Mouse (Mus musculus) heart, postnatal 0 days (tissue): ENCODE results near the gene Traf2. TPM values are rescaled to one million over a fixed set of nuclear protein-coding genes. Genes with fewer than 3 reads are reported as not detected.
"Not testable (repeated sequence)": the region's sequence is repeated elsewhere in the genome, so short reads cannot be mapped to it uniquely, and the experiment has no call there.

Source experiments
- ATAC-seq: fragments of 200-750 bp; cut with Nextera tagmentation; 2 replicates; pipeline ENCODE4 v1.8.0; 2017; ENCODE audit warnings: low read depth, moderate number of reproducible peaks, moderate library complexity; ENCODE audit not compliant: insufficient read depth
- DNase-seq: peaks from one replicate; pipeline ENCODE4 v3.0.0-alpha.2; 2016; ENCODE audit warnings: low spot score
- H3K27ac ChIP-seq: fragments of 300-500 bp; sonication (generic); 2 replicates; pipeline ENCODE4 v1.5.1; 2014; ENCODE audit warnings: low read depth, mild to moderate bottlenecking
- H3K27me3 ChIP-seq: fragments of 300-500 bp; sonication (generic); 2 replicates; pipeline ENCODE4 v1.6.1; 2014; ENCODE audit warnings: low read length, mixed read lengths; ENCODE audit not compliant: control insufficient read depth, insufficient read depth
- H3K36me3 ChIP-seq: fragments of 300-500 bp; sonication (generic); replicated peaks from 2 replicates; pipeline ENCODE4 v1.6.1; 2014; ENCODE audit warnings: low read length, mixed read lengths; ENCODE audit not compliant: control insufficient read depth, insufficient read depth
- H3K4me1 ChIP-seq: fragments of 300-500 bp; sonication (generic); 2 replicates; pipeline ENCODE4 v1.6.1; 2014; ENCODE audit warnings: antibody characterized with exemption; ENCODE audit not compliant: control insufficient read depth, insufficient read depth
- H3K4me2 ChIP-seq: fragments of 300-500 bp; sonication (generic); 2 replicates; pipeline ENCODE4 v1.6.1; 2014; ENCODE audit warnings: low read depth, mild to moderate bottlenecking, low read length, moderate library complexity
- H3K4me3 ChIP-seq: fragments of 300-500 bp; sonication (generic); 2 replicates; pipeline ENCODE4 v1.5.1; 2014; ENCODE audit warnings: low read depth, low read length
- H3K9ac ChIP-seq: fragments of 300-500 bp; sonication (generic); replicated peaks from 2 replicates; pipeline ENCODE4 v1.6.1; 2014; ENCODE audit warnings: low read depth, low read length, mixed read lengths
- H3K9me3 ChIP-seq: fragments of 300-500 bp; sonication (generic); replicated peaks from 2 replicates; pipeline ENCODE4 v1.6.1; 2016; ENCODE audit warnings: low read length; ENCODE audit not compliant: control insufficient read depth
- CTCF ChIP-seq: IDR thresholded peaks from 2 replicates; pipeline ENCODE4 v1.5.1; 2016; ENCODE audit warnings: antibody characterized with exemption, control low read depth, low read depth
- EP300 ChIP-seq: IDR thresholded peaks from 2 replicates; pipeline ENCODE4 v1.6.1; 2016; ENCODE audit warnings: antibody characterized with exemption, low read depth
- WGBS: fragments of 180-500 bp; shearing (Covaris S2); extraction: QIAGEN DNeasy Blood & Tissue Kit; methylation state at CpG from one replicate; pipeline ENCODE4 v1.1.7; 2014; 5-methylcytosine and 5-hydroxymethylcytosine counted together
- polyA plus RNA-seq: library from polyadenylated mRNA; unstranded; fragments of >200 nt; fragmentation: Nextera tagmentation; extraction: Ambion mirVana; gene quantifications from 2 replicates; pipeline ENCODE4 v1.2.1, GENCODE M21; 2015
- total RNA-seq: library from RNA; depleted of rRNA; stranded (reverse); fragments of >200 nt; gene quantifications from 2 replicates; pipeline ENCODE4 v1.2.3, GENCODE M21; 2014; ENCODE audit warnings: low replicate concordance

Traf2 gene
- total and polyA plus RNA-seq, 2 experiments from 2014 or later: 6.3 to 15.8 TPM

DNA sequence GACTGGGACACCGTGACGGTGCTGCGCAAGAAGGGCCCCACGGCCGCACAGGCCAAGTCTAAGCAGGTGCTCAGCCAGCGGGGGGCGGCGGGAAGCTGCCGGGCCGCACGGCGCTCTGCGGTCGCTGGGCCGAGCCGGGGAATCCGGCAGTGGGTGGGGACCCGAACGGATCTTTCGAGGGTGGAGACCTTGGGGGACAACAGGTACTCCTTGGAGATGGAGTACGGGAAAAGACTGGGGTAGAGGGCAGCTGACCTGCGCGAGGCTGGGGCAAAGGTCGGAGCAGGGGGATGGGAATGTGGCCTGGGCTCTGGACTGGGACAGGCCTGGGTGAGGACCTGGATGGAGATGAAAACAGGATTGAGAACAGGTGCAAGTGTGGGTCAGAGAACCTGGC is 11.2 kb upstream of the Traf2 start:
- peak; percentile 18 for ATAC-seq
- Histone ChIP-seq H3K36me3 (peaks cover 30% of the 10 kb centered on the region), H3K9ac (peak overlapping the region; percentile 89), H3K27me3 (no peaks in the 10 kb centered on the region), H3K9me3 (no peaks in the 10 kb centered on the region), H3K27ac (peak overlapping the region; percentile 61), H3K4me3 (peak overlapping the region; percentile 84), H3K4me2 (peak overlapping the region; percentile 88), H3K4me1 (peaks cover 16% of the 10 kb centered on the region; the same call in 1 of the 2 replicates)
- DNase-seq: no peak
- TF ChIP-seq EP300 (no peak), CTCF (no peak)
- WGBS: under 1% methylated on average over 24 of the region's 24 CpGs

DNA sequence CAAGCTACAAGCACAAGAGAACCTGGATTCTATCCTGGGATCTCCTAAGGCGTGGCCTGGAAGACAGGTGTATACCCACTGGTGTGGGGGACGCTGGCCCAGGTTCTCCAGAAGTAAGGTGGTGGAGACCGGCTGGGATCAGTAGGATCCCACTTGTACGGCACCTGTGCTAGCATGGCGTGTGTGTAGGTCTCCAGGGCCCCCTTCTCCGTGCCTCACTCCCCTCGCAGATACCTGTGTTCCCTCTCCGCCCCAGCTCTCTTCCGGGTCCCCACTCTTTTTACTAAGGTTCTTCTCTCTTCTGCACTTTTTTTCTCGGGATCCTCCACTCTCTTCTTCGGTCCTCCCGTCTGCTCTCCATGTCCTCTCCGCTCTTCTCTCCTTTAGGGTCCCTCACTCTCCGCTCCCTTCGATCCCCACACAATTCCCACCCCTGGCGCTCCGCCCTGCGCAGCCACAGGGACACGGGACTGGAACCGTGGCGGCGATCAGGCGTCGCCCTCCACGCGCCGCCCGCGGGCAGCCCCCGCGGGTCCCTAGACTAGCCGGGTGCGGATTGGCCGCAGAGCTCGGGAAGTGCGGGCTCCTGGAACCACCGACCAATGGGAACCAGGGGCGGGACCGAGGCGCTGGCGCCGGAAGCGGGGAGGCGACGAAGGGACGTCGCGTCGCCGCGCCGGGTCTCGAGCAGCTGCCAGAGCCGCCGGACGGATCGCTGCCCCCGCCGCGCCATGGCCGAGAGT is 10.7 kb upstream of the Traf2 start, which contains the start of gene Edf1:
TSS of gene Edf1 (plus strand) at position 627 of the 743 bp plus-strand sequence.
- DNase-seq (peak; percentile 93), ATAC-seq (peak; percentile 100)
- Histone ChIP-seq H3K4me2 (peak within 1 kb of the TSS; percentile 88), H3K4me1 (peaks cover 16% of the 10 kb centered on the region; the same call in 1 of the 2 replicates), H3K9ac (peak within 1 kb of the TSS; percentile 89), H3K9me3 (no peaks in the 10 kb centered on the region), H3K27ac (peak within 1 kb of the TSS; percentile 67), H3K27me3 (no peaks in the 10 kb centered on the region), H3K36me3 (peaks cover 24% of the 10 kb centered on the region), H3K4me3 (peak within 1 kb of the TSS; percentile 84)
- 1% methylated on average over 61 of the region's 61 CpGs for WGBS
- TF ChIP-seq CTCF (no peak), EP300 (no peak; the same call in 1 of the 2 replicates)

DNA sequence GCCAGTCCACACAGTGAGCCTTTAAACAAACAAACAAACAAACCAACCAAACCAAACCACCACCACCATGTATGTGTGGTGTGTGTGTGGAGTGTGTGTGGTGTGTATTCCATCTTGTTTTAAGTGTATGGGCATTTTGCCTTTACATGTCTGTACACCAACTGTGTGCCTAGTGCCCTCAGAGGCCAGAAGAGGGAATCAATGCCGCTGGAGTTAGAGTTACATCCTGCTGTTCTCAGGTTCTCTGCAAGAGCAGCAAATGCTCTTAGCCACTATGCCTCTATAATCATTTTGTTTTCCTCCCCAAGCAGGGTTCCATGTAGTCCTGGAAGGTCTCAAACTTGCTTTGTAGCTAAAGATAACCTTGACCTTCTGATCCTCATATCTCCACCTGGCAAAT is 9.6 kb upstream of the Traf2 start:
- H3K4me1 ChIP-seq: peaks cover 16% of the 10 kb centered on the region; the same call in 1 of the 2 replicates
- TF ChIP-seq EP300 (no peak), CTCF (no peak)
- no peak overlapping the region for H3K4me2 ChIP-seq
- 44% methylated on average over 1 of the region's 1 CpGs for WGBS
- H3K36me3 ChIP-seq: peaks cover 13% of the 10 kb centered on the region
- H3K27ac ChIP-seq: no peak overlapping the region
- no peak overlapping the region for H3K9ac ChIP-seq
- H3K4me3 ChIP-seq: no peak overlapping the region
- no peaks in the 10 kb centered on the region for H3K9me3 ChIP-seq
- H3K27me3 ChIP-seq: no peaks in the 10 kb centered on the region
- ATAC-seq (no peak), DNase-seq (no peak)

DNA sequence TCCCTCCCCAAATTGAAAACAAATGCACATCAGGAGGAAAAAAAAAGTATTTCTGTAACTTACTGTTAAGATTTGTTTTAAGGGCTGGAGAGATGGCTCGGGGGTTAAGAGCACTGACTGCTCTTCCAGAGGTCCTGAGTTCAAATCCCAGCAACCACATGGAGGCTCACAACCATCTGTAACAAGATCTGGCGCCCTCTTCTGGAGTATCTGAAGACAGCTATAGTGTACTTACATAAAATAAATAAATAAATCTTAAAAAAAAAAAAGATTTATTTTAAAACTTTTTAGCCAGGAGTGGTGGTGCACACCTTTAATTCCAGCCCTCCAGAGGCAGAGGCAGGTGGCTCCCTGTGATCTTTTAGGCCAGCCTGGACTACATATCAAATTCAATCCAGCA is 8.7 kb upstream of the Traf2 start:
- not testable (repeated sequence) for H3K4me2 ChIP-seq, H3K27ac ChIP-seq, H3K9me3 ChIP-seq, H3K36me3 ChIP-seq, H3K4me3 ChIP-seq, ATAC-seq, H3K9ac ChIP-seq, H3K27me3 ChIP-seq, DNase-seq
- H3K4me1 ChIP-seq: peaks cover 16% of the 10 kb centered on the region; the same call in 1 of the 2 replicates
- 50% methylated on average over 2 of the region's 2 CpGs for WGBS

DNA sequence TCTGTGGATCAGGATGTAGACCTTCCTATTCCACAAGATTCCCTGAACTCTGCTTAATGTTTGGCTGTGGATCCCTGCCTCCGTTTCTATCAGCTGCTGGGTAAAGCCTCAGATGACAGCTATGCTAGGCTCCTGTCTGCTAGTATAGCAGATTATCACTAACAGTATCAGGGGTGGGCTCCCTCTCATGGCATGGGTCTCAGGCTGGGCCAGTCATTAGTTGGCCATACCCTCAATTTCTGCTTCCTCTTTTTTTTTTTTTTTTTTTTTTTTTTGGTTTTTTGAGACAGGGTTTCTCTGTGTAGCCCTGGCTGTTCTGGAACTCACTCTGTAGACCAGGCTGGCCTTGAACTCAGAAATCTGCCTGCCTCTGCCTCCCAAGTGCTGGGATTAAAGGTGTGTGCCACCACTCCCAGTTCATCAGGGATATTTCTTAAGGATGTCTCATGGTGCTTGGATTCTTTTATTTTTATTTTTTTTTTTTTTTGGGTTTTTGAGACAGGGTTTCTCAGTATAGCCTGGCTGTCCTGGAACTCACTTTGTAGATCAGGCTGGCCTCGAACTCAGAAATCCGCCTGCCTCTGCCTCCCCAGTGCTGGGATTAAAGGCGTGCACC is 6.5 kb upstream of the Traf2 start:
- not testable (repeated sequence) for H3K4me1 ChIP-seq, DNase-seq, H3K27ac ChIP-seq, H3K27me3 ChIP-seq, H3K4me3 ChIP-seq, H3K36me3 ChIP-seq, H3K9ac ChIP-seq, H3K9me3 ChIP-seq, H3K4me2 ChIP-seq, ATAC-seq
- 76% methylated on average over 4 of the region's 4 CpGs for WGBS
